Mouse (Mus musculus) spleen, postnatal 36 days (tissue): ENCODE data around the gene Tns2.
"Not testable (repeated sequence)": the region's sequence is repeated elsewhere in the genome, so short reads cannot be mapped to it uniquely, and the experiment has no call there.

Experiments
- DNase-seq, 2 experiments: peaks; one replicate each; pipeline ENCODE4 v3.0.0; 2022; ENCODE audit warnings: low spot score in 2 of 2, mixed read lengths in 1 of 2

Tns2 gene

DNA sequence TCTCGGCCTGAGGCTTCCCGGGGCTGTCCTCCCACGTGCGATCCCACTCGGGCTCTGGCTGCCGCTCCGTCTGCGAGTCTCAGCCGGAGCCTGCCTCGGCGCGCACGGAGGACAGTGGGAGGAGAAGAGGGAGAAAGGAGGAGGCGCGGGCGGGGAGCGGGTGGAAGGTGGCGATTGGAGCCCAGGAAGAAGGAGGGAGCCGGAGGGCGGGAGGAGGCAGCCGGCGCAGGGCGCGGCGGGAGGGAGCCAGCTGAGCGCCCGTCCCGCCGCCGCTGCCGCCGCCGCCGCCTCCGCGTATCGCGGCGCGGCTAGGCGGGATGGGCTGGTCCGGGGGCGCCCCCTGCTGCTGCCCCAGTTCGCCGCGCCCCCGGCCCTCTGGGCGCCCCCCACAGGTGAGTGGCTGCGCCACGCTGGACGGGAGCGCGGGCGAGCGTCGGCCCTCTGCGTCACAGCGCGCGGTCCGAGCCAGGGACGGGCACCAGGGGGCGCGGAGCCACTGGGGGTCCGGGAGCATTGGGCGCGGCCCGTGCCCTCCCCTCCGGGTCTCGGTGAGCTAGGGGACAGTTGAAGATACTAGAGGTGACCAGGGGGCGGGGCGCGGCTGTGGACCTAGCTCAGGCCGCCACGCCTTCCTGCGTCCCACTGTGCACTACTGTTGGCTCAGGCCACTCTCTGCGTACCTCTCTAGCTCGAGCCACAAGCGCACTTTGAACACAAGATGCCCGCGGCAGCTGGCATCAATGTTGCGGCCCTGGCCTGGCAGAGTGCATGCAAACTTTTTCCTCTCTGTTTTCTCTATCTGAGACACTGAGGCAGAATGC lies at the start of gene Tns2:
Tns2 (plus strand) TSS at position 253 of the 821 bp plus-strand sequence.
- DNase-seq, result peak; percentile 53 to 56

DNA sequence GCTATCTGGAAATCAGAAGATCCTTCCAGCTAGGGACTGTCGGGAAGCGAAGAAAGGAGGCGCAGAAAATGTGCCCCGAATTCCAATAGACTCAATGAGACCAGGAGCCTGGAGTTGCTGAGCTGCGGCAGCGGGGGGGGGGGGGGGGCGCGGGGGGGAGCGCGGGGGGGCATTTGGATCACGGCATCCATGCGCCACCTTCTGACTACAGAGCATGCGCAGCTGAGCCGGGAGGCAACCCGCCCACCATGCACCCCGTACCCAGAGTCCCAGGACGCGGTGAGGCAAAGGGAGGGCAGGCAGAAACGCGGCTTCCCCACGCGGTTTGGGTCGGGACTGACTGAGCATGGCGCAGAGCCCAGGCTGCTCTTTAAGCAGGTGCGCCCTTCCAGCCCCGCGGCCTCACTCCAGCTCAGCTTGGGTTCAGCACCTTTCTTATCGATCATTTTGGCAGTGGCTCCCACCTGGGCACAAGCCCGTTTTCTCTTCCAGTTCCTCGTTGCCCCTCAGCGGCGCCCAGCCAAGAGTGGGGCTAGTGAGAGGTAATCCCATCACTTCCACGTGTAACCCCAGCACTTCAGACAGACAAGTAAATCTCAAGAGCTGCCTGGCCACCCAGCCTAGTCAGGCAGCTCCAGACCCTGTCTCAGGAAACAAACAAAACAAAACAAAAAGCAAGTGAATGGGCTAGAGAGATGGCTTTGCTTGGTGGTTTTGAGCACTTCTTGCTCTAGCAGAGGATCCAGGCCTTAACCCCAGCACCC lies 48.1 kb upstream of the Tns2 start:
- no peak for DNase-seq

DNA sequence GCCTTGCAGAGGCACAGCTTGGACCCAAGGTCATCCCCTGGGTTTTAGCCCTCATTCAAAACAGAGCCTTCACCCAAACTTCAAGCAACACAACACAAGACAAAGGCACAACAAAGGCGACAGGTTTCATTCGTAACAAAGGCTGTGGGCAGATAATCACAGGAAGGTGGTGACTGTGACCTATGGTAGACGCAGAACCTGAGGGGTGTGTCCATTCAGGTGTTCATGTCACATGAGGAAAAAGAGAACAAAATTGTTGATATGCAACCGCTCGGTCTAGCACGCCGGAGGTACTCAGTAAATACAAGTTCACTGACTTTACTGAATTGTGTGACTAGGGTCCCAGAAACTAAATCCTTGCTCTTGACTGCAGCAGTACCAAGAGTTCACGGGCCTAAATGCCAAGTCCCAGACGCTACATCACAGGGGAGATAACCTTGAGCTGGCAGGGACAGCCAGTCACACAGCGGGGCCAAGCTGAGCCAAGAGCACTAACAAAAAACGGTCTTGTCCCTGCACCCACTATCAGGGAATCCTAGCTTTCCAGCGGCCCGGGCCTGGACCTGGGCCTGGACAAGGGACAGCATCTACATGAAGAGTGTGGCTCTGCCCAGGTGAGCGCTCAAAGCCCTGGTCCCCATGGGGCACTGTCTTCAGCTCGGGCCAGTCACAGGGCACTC lies 43.6 kb upstream of the Tns2 start:
- DNase-seq, result no peak

DNA sequence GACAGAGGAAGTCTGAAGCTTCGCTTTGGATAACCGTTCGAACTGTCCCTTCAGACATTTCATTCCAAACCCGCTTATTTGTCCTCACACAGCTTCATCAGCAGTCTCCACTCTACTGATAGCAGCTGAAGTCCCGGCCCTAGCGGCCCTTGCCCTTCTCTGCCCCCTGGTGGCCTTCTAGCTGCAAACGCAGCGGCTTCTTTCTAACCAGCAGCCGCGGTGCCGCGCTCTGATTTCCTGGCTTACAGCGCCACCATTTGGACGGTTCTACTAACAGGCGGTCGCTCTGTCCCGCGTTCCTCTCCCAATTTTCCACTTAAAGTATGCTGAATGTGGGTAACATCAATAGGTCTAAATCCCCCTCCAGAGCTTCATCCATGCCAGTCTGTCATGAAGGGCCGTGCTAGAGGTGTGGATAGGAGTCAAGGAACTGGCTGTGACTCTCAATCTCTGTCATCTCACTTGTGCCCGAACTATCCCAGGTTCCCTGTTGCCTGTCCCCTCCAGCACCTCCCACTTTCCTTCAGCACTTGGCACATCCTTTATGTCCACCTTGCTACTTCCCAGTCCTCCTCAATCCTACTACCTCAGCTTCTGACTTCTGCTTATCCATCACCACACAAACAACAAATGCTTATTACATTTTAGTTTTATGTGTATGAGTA lies 34.4 kb upstream of the Tns2 start:
- peak; percentile 85 for DNase-seq

DNA sequence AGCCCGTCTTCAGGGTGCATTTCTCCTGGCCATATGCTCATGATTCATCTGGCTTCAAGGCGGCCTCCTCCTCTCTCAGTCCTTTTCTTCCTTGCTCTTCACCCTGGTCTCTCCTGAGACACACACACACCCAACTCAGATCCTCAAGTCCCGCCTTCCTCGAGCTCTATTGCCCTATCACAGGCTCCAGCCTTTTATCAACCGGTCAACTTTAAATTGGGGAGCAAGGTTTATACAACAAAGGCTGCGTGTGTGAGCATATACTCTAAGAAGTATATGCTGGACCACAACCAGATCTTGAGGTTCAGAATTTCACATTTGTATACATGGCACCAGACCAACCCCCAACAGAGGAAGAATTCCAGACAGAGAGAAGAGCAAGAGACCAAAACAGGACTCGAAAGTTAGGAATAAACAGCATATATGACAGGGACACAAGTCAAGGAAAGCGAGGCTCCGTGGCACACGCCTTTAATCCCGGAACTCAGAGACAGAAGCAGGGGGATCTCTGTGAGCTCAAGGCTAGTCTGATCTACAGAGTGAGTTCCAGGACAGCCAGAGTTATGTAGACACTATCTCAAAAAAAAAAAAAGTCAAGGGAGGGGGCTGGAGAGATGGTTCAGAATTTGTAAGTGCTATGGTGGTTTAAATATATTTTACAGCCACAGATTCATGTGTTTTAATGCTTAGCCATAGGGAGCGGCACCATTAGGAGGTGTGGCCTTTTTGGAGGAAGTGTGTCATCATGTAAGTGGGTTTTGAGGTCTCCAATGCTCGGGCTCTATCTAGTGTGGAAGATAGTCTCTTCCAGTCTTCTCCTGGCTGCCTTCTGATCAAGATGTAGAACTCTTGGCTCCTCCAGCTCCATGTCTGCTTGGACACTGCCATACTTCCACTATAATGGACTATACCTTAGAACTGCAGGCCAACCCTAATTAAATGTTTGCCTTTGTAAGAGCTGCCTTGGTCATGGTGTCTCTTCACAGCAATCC lies 29.4 kb upstream of the Tns2 start:
- no peak for DNase-seq

DNA sequence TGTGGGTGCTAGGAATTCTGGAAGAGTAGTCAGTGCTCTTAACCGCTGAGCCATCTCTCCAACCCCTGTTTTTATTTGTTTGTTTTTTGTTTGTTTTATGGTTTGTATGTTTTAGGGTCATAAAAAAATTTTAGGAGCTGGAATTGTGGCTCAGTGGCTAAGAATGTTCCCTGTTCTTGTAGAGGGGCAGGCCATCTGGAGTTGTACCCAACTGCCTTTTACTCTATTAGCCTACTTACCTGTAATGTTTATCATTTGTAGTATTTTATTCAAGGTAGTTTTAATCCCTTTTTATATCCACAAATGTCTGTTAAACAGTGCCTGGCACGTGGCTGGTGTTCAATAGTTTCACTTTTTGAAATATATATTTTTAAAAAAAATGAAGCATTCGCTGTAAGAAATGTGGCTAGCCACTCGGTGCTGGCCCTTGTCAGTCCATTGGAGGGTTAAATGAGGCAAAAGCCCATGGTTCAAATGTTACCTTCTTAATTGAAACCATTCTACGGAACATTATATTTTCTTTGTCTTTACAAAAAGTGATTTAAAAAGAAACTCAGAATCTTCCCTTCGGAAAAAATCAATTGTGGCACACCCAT lies 27.2 kb upstream of the Tns2 start:
- DNase-seq, result no peak

DNA sequence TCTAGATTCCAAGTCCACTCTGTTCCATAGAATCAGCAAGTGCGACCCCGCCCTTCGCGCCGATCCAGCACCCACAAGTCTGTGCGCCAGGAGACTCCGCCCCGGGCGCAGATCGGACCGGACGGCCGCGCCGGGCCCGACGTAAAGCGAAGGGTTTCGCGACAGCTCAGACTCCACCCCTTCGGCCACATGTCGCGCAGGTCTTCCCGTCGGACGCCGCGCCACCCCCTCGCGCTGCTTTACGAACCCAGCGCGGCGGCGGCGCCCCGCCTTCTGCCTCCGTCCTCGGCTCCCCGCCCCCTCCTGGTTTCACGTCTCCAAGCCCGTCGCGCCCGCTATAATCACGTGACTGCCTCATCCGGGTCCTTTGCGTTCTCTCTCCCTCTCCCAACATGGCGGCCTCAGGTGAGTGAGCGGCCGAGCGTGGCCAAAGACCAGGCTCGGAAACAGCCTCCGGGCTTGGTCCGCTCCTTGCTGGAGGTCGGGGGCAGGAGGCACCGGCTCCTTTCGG lies 26.6 kb upstream of the Tns2 start, which contains the start of gene Eif4b:
Eif4b (plus strand) TSS at position 215 of the 511 bp plus-strand sequence.
- DNase-seq, result peak; percentile 99

DNA sequence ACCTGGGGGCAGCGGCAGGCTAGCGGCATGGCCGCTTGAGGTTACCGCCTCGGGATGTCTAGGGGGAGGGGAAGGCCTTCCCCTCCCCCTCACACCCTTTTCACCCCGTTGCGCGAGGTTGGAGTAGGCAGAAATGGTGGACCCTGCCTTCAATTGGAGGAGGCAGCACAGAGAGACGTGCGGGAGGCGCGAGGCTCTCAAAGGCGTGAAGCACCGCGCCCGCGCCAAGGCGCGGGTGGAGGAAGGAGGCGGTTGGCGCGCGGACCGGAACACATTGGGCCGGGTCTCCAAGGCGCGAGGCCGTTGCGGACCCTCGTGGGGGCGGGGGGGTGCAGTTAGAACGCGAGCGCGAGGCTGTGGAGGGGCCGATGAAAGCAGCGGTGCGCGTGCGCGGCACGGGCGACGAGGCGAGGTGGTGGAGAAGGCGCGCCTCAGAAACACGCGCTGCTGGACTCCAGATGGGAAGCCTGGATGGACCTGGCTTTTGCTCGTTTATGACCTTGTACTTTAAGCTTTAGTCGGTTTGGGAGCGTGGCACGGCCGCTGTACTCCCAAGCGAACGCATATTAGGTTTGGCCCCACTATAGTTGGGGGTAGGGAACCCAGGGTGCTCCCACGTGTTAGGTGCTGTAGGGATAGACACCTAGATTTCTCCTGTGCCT lies 26.0 kb upstream of the Tns2 start:
- DNase-seq, result peak; percentile 48 to 64

DNA sequence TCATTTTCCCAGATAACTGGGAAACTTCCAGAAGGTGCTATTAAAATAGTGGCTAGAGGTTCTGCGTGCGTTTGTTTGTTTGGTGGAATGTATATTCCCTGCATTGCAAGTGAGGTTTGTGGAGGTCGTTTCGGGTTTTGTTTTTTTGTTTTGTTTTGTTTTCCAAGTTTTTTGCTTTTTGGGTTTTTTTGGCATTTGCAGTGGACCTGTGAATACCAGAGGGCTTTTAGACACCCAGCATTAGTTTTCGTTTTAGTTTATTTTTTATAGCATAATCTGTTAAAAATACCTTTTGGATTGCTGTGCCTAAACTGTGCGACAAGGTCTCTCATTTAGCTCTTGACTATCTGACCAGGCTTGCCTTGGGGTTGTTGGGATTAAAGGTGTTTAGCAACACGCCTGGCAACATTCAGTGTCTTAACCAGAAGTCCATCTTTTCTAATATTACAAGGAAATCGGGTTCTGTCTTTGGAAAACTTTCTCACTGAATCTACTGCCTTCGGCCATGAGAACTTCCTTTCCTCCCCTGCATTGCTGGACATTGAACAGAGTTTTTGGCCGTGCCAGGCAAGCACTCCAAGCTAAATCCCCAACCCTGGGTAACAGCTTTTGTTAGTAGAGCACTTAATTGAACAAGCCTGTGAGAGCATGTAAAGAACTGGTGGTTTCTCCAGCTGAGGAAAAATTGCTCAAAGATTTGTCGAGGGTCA lies 25.2 kb upstream of the Tns2 start:
- no peak for DNase-seq

DNA sequence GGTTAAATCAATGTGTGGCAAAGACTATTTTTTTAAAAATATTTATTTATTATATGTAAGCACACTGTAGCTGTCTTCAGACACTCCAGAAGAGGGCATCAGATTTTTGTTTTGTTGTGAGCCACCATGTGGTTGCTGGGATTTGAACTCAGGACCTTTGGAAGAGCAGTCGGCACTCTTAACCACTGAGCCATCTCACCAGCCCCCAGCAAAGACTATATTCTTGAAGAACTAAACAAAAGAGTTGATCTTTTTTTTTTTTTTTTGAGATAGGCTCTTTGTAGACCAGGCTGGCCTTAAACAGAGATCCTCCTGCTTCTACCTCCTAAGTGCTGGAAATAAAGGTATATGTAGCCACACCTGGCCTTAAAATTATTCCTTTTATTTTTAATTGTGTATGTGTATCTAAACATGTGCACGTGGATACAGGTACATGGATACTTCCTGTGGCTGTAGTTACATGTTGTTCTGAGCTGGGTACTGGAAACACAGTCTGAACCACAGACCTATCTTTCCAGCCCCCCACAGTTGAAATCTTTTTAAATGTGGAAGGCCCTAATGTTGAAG lies 23.0 kb upstream of the Tns2 start:
- DNase-seq, result no peak

DNA sequence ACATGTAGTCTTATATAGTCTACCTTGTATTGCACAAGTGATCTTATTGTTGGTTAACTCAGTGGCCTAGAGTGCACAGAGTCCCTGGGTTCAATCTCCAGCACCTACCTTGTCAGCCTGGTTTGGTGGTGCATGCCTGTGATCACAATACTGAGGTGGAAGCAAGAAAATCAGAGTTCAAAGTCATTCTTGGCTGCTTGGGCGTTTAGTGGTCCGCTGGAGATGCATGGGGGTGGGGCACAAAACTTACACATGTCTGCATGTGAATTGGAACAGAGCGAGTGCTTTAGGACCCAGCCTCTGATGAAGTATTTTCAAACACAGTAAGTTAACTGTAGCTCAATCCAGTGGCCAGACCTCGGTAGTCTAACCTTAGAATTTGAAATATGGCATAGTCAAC lies 21.0 kb upstream of the Tns2 start:
- no peak for DNase-seq

DNA sequence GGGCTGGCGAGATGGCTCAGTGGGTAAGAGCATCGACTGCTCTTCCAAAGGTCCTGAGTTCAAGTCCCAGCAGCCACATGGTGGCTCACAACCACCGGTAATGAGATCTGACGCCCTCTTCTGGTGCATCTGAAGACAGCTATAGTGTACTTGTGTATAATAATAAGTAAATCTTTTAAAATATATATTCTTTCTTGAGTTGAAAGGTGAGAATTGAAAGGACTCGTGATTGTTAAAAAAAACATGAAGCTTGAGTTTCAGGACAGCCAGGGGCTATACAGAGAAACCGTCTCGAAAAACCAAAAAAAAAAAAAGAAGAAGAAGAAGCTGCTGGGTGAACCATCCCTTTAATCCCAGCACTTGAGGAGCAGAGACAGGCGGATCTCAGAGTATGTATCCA lies 20.3 kb upstream of the Tns2 start:
- DNase-seq, result not testable (repeated sequence)

DNA sequence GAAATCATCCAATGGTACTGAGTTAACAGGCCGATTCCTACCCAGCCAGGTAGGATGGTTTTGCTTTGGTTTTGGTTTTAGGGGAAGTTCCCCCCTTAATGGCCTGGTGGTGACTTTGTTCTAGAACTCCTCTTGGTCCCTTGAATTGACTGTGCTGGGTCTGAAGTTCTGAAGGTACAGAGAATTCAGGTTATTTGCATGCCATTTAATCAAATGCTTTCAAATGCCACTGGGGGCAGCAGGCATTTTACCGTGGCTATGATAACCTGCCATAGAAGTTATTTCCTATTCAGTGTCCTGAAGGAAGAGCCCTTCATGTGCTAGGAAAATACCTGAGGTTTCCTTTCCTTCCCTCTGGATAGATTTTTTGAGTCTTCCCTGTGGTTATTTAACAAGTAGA lies 19.8 kb upstream of the Tns2 start:
- DNase-seq, result no peak

DNA sequence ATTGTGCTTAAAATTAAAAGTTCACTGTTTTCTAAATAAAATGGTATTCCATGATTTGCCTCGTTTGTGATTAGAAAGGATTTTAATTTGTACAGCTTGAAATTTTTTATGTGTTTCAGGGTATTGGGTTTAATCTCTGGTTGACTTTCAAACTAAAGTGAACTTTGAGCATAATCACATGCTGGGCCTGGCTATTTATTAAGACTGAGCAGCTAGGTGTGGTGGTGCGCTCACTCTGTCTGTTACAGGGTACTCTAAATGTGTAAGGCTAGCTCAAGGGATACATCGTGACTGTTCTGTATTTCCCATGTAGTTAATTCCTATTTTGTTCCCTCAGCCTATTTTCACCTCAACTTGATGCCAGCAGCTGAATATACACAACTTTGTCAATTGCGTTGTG lies 18.1 kb upstream of the Tns2 start:
- no peak for DNase-seq

DNA sequence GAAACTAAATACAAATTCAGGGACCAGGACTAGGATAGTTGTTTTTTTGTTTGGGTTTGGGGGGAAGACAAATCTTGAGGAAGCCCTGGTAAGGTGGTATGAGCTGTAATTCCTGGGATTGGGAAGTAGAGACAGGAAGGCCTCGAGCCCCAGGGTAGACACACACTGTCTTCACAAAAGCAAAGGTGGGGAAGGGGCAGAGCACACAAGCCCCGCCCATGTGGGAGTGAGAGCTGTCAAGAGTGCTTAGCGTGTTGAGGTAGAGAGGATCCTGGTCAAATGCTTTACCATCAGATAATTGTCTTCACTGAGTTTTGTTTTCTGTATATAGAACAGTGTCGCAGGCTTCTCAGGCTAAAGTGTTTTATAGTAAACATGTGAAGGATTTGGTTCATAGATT lies 17.2 kb upstream of the Tns2 start:
- no peak for DNase-seq

DNA sequence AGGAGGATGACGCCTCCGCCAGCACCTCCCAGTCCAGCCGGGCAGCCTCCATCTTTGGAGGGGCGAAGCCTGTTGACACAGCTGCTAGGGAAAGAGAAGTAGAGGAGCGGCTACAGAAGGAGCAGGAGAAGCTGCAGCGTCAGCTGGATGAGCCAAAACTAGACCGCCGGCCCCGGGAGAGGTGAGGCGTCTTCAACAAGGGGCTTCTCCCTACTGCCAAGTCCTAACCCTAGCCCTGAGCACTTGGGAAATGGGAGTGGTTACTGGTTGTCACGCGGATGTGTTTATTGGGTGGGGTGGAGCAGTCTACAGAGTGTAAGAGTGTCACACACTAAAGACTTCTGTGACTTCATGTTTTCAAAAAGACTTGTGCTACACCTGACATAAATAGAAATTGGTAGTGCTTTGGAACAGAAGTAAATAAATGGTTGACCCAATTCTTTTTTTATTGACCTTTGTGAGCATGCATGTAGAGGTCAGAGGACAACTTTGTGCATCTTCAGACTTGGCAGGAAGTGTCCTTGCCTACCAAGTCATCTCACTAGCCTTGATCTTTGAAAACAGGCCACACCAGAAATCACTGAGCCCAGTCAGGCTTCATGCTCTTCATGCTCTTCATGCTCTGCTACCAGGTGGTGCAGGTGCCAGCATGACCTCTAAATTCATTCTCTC lies 10.2 kb upstream of the Tns2 start:
- DNase-seq, result no peak

DNA sequence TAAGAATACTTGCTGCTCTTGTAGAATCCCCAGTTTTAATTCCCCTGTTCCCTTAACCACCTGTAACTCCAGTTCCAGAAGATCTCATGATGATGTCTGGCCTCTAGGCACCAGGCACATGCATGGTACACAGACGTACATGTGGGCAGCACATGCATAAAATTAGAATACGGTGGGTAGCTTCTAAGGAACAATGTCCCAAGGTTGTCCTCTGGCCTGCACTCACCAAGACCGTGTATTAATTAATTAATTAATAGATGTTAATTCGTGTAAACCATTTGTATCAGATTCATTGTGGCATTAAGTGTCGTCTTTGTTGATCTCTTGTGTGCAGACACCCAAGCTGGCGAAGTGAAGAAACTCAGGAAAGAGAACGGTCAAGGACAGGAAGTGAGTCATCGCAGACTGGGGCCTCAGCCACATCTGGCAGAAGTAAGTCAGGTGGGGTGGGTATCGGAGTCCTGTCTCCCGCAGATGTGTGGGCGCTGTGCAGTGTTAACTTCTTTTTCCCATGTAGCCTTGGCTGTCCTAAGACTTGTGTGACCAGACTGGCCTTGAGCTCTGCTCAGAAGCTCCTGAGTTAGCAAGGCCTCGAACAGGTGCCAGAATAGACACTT lies 9.0 kb upstream of the Tns2 start:
- DNase-seq, result no peak

DNA sequence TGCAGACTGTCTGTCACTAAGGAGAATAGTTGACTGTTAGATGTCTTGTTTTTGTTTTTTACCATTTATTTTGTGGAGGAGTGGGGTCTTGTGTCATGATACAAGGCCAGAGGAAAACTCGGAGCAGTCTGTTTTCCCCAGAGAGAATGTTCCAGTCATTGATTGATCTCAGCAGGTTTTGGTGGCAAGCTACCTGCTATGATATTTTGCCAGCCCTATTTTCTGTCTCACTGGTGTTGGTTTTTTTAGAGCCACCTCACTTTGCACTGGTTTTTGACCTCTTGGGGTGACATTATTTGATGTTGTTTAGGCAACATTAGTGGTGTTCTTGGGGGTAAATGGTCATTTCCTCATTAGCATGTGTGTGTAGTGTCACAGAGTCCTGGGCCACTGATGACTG lies 8.5 kb upstream of the Tns2 start:
- DNase-seq, result no peak
